Mouse (Mus musculus) lung, postnatal 25 days (tissue): ENCODE results near the gene Cemip.
"Not testable (repeated sequence)": the region's sequence is repeated elsewhere in the genome, so short reads cannot be mapped to it uniquely, and the experiment has no call there.

Experiments
- DNase-seq: peaks from one replicate; pipeline ENCODE4 v3.0.0; 2022; ENCODE audit warnings: low spot score

Cemip gene

DNA sequence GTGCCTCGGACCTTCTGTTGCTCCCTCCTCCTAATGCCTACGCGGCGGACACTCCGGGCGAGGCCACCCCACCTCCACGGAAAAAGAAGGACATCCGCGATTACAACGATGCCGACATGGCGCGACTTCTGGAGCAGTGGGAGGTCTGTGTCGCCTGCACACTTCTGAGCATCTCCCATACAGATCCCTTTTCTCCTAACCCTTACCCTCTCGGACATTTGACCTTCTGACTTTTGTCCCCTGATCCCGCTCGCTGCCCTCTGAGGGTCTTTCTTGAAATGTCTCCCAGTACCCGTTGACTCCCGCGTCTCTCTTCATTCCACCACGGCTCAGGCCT is 194.0 kb downstream of the Cemip start:
- DNase-seq, result no peak

GRCm38 (mm10) chr7:83891433-83892332 is 194.6 kb downstream of the Cemip start:
- DNase-seq, result peak; percentile 100

DNA sequence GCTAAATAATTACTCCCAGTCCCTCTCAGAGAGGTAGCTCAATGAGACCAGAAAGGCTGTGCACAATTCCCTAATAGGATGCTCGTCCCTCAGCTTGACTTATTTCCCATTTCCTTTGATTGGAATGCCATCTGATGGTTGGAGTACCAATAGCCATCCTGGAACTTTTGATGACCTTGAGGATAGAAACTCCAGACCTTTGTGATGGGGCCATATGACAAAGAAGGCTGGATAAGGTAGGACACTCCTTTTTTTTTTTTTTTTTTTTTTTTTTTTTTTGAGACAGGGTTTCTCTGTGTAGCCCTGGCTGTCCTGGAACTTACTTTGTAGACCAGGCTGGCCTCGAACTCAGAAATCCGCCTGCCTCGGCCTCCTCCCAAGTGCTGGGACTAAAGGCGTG is 196.4 kb downstream of the Cemip start:
- not testable (repeated sequence) for DNase-seq

DNA sequence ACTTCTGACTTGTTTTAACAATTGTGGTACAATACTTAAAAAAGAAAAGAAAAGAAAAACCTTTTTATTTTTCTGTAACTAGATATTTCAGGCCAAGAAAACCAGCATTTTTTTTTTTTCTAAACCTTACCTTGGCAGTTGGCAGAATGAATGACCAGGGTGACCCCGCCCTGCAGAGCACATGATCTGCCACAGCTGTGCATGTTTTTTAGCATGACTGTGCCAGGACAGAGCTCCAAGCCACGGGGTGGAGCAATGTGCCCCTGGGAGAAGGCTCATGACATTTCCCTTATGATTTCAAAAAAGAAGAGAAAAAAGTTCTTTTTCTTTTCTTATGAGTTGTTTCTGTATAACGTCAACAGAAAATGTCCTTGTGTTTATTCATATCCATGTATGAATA is 196.9 kb downstream of the Cemip start:
- DNase-seq, result peak; percentile 30

DNA sequence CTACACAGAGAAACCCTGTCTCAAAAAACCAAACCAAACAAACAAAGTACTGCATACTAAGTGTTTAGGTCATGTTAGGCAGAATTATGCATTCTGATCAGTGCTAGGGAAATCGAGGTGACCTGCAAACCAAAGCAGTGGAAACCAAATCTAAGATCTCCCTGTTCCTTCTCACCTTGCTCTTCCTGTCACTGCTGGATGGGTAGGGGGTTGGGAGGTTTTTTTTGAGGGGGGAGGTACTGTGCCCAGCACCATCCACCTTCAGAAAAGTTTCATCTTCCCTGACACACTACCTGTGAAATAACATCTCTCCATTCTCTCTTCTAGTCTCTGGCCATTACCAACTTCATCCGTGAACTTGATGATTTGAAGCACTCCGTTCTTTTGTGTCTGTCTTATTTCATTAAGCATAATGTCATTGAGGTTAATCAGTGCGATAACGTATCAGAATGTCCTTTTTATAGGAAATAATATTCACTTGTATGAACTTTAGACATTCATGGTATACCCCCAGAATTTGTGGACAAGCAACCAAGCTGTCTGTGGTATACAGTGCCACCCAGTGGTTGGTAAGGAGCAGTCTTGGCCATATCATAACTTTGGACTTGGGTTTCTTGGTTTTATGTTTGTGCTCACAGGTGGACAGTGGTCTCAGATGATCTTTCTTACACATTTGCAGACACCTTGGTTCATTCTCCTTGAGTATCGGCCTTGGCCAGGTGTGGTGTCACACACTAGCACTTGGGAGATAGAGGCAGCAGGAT is 199.8 kb downstream of the Cemip start:
- DNase-seq, result peak; percentile 26

DNA sequence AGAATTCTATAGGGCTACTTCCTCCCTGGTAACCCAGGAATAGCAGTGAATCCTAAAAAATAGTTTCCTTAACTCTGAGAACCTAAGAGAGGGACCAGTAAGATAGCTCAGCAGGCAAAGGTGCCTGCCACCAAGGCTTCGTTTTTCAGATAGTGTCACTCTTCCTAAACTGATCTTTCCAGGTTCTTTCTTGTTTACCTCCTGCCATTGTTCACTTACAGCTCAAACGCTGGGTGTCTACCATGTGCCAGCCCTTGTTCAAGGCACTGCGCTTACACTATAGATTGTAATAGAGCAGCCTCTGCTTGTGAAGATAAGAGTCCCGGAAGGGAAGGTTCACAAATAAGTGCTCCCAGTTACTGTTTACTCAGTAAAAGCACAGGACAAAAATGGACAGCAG is 200.5 kb downstream of the Cemip start:
- peak; percentile 14 for DNase-seq

DNA sequence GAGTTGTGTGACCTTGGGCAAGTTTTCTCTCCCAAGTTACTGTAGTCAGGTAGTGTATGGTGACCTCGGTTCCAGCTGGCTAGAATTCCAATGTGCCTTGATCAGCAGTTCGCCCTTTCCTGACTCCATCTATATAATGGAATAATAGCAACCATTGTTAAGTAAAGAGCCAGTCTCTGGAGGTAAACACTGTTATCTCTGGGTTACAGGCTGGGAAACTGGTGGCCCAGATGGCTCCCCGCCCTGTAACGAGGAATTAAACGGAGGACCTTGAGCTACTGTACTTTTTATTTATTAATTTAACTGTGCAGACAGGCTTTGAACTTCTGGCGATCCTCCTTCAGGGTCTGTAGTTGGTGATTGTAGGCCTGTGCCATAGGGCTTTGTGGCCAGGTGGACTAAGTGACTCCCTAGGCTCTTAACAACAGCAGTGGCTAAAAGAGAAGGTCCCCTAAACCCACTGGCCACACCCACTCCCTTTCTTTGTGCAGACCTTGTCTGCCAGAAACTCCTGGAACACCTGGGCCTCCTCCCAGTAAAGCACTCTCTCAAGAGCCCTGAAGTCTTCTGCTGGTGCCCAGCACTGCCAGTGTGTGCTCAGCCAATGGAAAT is 201.3 kb downstream of the Cemip start:
- peak; percentile 24 for DNase-seq

DNA sequence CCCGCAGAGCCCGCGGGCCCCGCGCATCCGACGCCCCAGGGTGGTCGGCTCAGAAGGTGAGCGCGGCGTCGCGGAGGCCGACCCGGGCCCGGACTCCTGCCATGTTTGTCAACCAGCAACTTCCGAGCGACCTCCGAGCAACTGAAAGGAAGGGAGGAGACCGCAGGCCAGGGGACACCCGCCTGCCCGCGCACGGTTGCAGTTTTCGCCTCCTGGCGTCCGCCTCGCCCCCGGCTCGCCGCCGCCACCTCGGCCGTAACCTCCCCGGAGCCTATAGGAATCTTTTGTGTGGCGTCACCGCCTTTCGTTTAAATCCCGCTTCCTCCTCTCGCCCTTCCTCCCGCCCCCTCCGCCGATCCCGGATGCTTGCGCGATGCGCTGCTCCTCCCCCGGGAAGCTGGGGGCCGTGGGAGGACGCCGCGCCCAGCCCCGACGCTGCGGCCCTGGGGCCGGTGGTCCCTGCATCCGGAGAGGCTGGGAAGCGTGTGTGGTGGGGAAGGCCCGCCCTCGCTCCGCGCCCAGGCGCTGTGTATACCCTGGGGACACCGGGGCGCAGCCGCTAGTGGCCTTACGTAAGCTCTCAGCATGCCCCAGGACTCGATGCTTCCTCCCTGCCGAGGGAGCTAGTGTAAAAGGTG is 202.2 kb downstream of the Cemip start, which contains the start of the genes Tlnrd1 and Mesd:
TSS of gene Tlnrd1 (minus strand) at position 285 of the 638 bp plus-strand sequence.
TSS of gene Mesd (plus strand) at position 446 of the 638 bp plus-strand sequence.
- DNase-seq, result peak; percentile 92

- DNase-seq, result peak; percentile 82
These were observed 202.9 kb downstream of the Cemip start for GRCm38 (mm10) chr7:83883276-83884020.
